Mouse (Mus musculus) c-Kit-positive CD71-negative TER-119-negative erythroid progenitor cells, embryonic 14.5 days (primary cell): Measurements from ENCODE around the gene Shd.

Experiments
- DNase-seq: peaks from one replicate; pipeline ENCODE4 v3.0.0-alpha.2; 2013; ENCODE audit warnings: low read depth

Gene Shd

DNA sequence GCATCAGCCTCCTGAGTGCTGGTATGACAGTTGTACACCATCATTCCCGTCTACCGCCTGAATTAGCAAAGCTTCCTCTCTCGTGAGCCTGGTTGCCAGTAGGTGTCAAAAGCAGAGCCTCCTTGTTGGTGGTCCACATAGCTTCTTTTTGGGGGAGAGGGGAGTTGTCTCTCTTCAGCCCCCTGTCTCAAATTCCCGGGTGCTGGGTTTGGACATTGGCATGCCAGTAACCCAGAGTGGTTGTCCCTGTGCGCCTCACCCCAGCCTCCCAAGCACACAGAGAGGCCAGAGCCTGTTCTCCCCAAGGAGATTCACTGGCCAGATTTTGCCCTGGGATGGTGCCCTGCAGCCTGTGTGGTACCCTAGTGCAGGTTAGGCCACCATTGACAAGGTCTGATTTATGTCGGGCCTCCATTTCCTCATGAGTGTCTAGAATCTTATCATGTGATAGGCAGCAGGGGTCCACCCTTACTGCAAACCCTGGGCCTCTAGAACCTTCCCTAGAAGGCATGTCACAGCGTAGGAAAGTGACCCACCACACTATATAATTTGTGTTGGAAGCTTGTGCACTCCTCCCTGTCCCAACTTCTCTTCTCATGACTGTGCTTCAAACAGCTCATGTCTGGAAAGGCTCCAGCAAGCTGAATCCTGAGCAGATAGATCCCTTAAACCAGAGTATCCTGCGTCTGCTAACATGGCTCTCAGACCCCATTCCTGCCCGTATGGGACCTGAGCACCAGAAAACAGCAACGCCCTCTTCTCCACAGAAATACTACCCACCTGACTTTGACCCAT is 10.1 kb upstream of the Shd start:
- no peak for DNase-seq

DNA sequence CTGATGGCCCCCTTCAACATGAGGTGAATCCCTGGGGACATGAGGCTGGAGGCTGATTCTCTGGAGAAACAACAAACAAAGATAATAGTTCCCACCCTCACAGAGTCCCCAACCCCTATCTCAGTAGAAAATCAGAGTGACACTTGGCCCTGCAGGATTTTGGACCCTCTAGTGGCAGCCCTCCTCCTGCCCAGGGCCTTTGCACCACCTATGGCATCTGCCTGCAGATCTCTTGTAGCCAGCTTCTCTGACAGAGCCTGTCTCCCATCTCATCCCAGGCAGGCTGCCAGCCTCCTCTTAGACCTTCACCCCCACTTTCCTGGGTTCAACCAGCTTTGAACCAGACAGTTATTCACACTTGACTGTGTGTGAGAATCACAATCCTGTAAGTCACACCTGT is 9.5 kb upstream of the Shd start:
- DNase-seq: no peak

DNA sequence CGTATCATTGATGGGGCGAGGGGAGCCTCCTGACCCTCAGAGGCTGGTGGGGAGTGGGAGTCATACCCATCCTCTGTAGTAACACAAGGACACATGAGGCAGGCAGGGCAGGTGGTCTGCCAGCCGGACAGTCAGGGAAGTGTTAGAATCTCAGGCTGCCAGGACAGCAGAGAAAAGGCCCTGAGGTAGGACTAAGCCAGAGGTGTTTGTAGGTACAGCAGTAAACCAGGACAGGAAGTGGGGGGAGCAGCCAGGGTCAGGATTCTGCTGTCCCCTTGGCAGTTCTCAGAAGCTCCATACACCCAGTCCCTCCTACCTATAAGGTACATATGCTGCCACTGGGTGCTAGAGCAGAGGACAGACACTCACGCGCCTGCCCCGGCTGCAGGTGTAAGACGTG is 8.6 kb upstream of the Shd start:
- no peak for DNase-seq

DNA sequence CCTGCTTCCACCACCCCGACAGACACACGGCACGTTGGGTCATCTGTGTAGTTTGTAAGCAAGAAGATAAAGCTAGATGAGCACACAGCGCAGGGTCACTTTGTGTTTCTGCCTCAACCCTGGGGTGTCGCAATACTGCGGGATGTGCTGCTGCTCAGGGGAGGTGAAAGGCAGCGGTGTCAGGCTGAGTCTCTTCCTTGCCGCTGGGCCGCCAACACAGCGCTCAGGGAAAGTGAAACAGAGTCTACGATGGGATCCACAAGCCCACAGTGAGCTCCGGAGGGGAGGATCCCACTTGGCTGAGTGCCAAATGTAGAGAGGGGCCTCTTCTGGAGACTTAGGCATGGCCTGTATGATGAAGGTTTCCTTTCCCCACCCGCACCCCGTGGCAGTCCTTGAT is 7.1 kb upstream of the Shd start:
- DNase-seq: no peak

DNA sequence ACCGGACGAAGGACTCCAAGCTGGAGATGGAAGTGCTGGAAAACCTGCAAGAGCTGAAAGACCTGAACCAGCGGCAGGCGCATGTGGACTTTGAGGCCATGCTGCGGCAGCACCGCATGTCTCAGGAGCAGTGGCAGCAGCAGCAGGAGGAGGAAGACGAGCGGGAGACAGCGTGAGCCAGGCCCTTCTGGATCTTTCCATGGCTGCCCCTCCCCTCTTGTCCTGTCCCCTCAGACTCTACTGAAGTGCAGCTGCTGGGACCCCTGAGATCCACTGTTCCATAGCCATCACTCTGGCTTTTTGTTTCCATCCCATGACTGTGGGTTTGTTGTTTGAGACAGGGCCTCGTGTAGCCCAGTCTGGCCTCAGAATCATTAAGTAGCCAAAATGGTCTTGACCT is 5.8 kb upstream of the Shd start:
- DNase-seq: no peak

DNA sequence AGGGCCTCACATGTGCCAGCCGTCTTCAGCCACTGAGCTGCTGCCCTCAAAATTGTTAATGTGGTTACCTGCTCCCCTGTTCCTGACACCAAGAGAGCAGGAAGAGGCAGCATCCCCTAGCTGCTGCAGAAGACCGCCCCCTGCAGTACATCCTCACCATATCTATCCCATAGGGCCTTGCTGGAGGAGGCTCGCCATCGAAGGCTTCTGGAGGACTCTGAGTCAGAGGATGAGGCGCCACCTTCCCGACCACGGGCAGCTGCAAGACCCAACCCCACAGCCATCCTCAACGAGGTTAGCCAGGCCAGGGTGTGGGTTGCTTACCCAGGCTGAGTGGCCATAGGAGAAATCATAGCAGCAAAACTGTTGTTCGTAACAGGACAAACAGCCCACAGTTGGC is 5.3 kb upstream of the Shd start:
- no peak for DNase-seq

DNA sequence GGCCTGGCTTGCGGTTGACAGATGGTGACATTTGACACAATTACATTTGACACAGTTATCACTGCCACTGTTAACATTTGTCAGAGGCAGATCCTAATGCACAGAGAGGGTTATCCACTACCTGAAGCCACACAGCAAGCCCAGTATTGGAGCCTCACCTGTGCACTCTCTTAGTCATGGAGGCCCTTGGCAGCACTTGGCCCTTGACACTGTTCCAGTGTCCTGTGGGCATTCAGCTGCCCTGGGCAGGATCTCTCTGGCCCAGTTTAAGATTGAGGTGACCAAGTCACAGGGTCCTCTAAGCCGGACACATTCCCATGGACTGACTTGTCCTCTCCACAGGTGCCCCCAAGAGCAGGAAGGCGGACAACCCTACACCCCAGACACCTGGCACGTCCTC is 3.1 kb upstream of the Shd start:
- DNase-seq: no peak

DNA sequence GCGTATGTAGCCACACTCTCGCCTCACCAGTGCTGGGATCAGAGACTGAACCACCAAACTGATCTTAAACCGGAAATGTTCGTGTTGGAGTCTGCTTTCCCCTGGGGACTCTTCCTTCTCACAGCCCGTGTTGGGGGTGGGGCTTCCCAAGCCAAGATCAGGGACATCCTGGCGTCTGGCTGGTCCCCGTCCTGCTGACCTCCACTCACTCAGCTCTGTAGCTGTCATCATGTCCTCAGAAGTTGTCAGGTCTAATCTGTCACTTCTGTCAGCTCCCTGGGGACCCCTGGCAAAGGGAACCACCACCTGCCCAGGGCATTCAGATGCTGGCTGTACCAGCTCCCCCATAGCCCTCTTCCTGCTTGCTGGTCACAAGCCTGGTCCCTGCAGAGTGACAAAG is 2.1 kb upstream of the Shd start:
- no peak for DNase-seq

DNA sequence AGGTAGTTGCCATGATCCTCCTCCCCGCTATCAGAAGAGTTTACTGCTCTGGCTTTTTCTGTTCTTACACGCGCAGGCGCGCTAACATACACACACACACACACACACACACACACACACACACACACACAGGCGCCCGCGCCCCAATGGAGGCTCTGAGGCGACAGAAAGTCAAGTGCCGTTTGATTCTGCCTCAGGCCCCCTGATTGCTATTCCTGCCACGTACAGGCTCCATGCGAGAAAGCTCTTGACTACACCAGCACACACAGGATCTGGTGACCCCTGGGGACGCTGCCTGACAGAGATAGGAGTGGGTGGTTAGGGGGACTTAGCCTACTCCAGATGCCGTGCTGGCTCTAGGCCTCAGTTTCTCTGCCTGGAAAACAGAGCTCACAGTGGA is 707 bp upstream of the Shd start:
- DNase-seq: no peak

DNA sequence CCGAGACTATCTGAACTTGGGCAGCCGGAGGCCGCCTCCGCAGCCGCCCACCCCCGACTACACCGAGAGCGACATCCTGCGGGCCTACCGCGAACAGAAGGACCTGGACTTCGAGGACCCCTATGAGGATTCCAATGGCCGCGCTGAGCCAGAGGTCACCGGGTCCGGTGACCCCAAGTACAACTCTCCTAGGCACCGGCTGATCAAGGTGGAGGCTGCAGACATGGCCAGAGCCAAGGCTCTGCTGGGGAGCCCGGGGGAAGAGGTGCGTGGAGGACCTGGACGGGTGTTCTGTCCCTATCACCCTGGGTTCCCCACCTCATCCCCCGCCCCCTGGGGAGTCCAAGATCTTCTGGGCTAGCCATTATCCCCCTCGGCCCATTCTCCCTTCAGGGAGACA is 1.2 kb downstream of the Shd start:
- no peak for DNase-seq

DNA sequence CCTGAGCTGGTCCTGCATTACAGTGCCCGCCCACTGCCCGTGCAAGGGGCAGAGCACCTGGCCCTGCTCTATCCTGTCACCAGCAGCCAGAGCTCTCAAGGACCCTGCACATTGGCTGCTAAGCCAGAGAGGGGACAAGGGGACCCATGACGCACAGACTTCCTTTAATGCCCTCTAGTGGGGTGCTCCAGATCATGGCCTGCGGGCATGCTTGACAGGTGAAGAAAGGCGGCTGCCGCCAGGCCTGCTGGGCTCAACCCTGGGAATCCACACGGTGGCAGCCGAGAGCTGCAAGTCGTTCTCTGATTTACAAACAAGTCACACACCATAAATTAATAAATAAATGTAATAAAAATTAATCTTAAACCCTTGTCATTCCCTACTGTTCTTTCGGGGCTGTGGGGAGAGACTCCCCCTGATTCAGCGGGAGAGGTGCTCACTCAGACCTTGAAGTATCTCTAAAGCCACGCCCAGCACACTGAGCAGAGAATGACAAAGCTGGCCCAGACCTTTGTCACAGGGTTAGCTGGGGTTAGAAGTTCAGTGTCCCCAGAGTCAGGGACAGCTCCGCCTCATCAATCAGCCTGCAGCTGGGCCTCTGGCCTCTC is 6.1 kb downstream of the Shd start:
- DNase-seq: peak; percentile 65

DNA sequence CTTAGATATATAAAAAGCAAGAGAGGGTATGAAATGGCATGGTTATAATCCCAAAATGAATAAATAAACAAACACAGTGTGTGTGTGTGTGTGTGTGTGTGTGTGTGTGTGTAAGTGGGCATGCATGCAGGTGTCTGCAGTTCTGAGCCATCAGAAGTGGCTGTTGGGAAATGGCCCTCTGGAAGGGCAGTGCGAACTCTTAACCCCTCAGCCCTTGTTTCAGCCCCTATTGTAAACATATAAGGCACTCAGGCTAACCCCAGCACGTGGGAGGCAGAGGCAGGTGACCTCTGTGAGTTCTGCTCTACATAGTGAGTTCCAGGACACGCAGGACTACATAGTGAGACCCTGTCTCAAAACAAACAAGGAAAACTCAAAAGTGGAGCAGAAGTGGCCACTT is 7.0 kb downstream of the Shd start:
- DNase-seq: no peak

DNA sequence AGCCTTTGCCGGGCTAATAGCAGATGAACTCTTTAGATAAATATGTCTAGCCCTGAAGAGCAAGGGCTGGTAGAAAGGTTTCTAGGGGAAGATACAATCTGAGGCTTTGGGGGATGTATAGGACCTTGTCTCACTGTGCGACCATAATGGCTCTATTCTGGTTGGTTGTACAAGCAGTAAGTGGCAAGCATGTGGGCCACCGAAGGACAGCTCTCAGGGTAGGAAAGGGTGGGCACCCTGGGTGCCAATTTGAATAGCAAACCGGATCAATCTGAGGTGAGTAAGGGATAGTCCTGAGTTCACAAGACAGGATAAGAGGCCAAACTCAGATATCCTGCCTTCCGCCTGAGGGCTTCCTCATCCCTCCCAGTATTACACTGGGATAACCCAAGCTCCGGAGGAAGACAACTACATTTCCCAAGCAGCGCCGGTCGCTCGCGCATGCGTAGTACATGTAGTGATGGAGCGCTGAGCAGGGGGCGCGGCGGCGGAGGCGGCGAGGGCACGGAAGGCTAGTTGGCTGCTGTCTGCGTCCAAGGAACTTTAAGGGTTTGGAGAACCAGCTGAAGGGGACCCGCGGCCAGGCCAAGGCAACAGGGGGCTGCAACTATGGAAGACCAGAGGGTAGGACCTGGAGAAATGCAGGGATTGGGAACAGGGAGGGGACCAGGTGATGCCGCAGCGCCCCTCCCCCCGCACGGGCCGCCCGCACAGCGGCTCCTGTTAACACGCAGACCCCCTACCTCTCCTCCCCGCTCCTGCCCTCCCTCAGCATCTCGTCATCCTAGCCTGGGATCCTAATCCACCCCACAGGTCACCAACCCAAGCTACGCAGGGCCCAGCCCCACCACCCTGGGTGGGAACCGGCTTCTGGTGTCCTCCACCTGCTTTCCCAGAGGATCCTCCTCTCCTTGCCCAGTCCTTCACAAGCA is 16.0 kb downstream of the Shd start, which contains the start of gene Fsd1:
Fsd1 (plus strand) TSS at position 480 of the 932 bp plus-strand sequence.
- DNase-seq: no peak

DNA sequence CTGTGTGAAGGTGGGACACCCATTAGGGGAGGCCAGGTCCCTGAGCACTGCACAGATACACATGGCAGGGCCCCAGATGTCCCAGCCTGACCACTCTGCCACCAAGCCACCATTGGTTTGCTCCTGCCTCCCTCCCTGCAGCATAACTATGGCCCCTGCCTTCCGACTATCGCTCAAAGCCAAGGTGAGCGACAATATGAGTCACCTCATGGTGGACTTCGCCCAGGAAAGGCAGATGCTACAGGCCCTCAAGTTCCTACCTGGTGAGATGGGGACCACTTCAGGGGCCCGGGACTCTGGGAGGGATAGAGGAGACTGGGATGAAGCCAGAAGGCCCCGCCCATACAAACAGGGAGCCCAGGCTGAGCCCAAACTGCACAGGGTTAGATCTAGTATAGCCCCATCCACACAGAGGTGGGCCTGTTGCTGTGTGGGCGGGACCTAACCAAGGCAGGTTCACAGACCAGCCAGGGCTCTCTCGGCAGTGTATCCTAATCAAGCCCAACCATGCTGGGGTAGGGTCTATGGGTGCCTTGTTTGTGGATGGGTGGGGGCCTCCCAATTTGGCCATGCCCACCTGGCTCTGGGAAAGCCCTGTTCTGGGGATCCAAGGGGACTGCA is 20.1 kb downstream of the Shd start:
- no peak for DNase-seq

DNA sequence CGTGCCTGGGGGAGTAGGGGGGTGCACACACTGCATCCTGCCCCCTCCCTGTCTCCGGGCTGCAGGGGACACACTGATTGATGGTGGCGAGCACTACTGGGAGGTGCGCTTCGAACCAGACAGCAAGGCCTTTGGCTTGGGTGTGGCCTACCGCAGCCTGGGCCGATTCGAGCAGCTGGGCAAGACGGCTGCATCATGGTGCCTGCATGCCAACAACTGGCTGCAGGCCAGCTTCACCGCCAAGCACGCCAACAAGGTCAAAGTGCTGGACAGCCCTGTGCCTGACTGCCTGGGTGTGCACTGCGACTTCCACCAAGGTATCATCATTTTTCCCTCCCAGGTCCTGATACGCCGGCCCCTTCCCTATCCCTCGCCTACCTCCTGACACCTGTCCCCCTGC is 25.7 kb downstream of the Shd start:
- DNase-seq: no peak

DNA sequence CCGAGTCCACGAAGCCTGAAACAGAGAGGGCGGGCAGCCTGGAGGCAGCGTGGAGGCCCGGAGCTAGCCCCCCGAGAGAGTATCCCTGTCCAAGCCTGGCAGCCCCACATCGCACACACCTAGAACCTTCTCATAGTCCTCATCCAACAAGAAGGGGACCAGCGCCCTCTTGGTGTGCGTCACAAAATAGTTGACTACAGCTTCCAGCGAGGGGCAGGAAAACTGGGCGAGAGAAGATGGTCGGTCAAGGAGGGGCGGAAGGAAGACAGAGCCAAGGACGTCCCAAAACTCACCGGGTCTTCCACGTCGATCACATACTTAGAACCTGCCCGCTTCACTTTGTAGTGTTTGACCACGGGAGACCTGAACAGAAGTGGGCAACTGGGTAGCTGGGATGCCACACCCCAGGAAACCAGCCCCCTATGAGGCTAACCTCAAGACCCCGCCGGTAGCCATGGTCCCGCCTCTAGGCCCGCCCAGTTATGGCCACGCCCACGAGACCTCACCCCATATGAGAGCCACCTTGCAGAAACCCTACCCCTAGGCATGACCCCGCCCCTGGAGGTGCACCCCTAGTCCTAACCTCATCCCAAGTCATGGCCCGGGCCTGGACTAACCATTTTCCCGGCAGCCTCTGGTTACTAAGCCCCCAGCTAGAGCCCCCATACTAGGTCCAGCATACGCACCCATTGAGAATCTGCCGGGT is 29.7 kb downstream of the Shd start:
- no peak for DNase-seq

DNA sequence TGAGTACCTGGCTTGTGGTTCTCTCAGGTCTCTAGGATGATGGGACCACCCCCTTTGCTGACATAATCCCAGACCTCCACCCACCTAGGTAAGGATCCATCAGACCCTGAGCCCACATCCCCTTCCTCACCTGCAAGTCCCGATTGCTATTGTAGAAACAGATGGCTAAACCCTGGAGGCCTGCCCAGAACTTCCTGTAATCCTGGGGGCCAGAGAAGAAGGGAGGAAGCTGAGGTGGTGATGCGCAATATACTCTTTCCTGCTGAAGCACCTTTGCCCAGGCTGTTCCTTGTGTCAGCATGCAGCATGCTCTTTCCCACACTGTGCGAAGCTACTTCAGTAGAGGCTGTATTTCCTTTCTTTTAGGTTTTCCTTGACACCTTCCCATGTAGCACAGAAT is 32.7 kb downstream of the Shd start:
- no peak for DNase-seq

DNA sequence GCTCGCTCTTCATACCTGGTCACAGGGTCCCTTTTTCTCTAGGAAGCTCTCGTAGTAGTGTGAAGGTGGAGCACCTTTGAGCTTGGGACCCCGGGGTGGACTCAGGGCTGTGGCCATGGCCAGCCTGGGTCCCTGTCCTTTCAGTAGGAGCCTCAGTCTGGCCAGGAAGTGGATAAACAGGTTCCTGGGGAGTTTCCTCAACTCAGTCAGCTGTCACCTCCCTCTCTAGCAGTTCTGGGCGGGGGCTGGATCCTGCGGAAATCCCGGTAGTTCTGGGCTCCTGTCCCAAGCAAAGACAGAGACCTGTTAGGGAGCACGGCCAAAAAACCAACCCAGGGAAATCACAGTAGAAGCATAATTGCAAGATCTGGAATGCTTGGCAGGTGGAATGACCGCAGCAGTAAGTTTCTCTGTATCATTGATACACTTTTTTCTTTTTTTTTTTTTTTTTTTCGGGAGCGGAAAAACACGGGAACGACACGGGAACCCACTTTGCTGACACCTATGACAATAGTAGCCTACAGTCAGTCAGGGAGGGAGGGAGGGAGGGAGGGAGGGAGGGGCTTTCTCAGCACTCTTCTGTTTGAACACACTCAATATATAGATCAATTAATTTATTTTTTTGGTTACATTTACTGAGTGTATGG is 35.3 kb downstream of the Shd start, which contains the start of the genes Stap2 and Mpnd:
Stap2 (minus strand) TSS at position 170 of the 647 bp plus-strand sequence.
Mpnd (plus strand) TSS at position 297 of the 647 bp plus-strand sequence.
- peak; percentile 56 for DNase-seq

DNA sequence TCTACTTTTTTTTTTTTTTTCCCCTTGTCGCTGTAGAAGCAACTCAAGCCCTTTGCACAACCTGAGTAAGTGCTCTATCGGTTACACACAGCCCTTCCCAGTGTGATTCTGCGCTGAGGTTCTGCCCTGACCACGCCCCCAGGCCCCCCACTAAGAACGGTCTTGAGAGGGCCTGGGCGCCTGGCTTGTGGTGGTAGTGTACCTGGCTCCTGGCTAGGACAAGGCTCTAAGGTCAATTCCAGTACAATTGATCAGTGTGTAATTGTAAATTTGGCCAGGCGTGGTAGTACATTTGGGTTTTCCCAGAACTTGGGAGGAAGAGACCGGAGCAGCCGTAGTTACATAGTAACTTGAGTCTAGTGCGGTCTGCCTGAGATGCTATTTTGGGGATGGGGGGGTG is 36.7 kb downstream of the Shd start:
- no peak for DNase-seq

DNA sequence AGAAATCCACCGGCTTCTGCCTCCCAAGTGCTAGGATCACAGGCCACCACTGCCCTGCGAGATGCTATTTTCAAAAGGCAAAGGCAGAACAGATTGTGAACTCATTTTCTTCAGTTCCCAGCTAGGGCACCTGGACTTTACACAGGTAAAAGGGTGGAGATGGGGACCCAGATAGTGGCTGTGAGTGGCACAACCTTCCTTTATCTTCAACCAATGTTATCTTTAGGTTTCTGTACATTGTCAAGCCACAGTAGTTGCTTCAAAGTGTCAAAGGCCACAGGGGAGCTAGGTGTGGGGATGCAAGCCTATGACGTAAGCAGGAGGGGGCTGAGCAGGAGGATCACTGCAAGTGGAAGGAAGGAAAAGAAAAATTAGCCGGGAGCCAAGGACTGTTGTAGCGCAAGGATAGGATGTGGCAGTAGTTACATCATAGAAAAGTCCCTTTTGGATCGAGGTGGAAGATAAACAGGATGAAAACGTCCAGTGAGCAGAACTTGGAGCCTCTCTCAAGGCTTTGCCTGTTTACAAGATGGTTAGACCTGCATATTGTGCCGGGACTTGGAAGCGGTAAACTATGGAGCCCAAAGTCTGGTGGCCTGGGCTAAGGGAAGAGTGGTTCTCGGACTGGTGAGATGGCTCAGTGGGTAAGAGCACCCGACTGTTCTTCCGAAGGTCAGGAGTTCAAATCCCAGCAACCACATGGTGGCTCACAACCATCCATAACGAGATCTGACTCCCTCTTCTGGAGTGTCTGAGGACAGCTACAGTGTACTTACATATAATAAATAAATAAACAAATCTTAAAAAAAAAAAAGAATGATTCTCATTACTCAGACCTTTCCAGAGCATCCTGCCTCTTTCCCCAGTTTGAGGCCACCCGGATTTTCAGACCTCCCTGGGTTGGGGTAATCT is 37.4 kb downstream of the Shd start:
- no peak for DNase-seq
